Mouse (Mus musculus): ENCODE measurements around the gene Loxl1.

GRCm38 (mm10) chr9:58276346-58276745 is 36.6 kb downstream of the Loxl1 start:
- TF ChIP-seq CTCF (IDR thresholded peaks at IDR 0.05; ENCODE audit: low read depth), result no peak
- no peak for TF ChIP-seq EP300 (IDR thresholded peaks at IDR 0.05; ENCODE audit: low read depth)
